Mouse (Mus musculus): ENCODE data around the gene Rbm15b.

DNA sequence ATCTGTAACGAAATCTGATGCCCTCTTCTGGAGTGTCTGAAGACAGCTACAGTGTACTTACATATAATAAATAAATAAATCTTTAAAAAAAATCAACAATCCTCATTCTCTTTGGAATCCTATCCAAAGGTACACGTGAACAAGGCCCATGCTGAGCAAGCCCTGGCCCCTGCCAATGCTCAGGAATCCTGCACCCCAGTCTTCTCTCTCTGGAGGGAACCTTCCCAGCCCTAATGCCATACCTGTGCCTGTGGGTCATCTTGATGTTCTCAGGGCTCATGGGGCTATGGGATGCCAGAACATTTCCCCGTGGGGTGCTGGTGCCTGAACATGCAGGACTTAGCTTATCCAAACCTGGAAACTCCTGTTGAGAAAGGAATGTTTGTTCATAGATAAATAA is 20.9 kb upstream of the Rbm15b start:
- TF ChIP-seq POLR2A (IDR thresholded peaks at IDR 0.05; ENCODE audit: insufficient read depth, low read depth, low read length) (no peak), CTCF (IDR thresholded peaks at IDR 0.05; ENCODE audit: insufficient read depth, low read depth, low read length) (no peak)

All from olfactory bulb, adult 2 months (tissue).